7 mouse cellular contexts compared by ENCODE assay signal in genomic region chr4:33188781-33189734, GRCm38 (mm10). TPM values are rescaled to one million over a fixed set of nuclear protein-coding genes. Genes with fewer than 3 reads are reported as not detected.
DNase-seq lines count a peak whose midpoint lies in the region; ATAC-seq and TF ChIP-seq lines count a peak whose summit lies in the region.

No protein-coding gene starts in this region.

- peak overlapping the region; percentile 84 for H3K4me2 ChIP-seq in limb, embryonic 13.5 days (replicated peaks)
- peak overlapping the region; percentile 75 for H3K4me2 ChIP-seq in midbrain, embryonic 15.5 days

- TF ChIP-seq POLR2A in bone marrow, adult 2 months (IDR thresholded peaks at IDR 0.05; ENCODE audit: borderline replicate concordance, control insufficient read depth, low read depth, low read length): no peak

- no peaks in the 10 kb centered on the region for H3K36me3 ChIP-seq in limb, embryonic 13.5 days
- no peaks in the 10 kb centered on the region for H3K36me3 ChIP-seq in midbrain, embryonic 15.5 days (replicated peaks)

- TF ChIP-seq CTCF in bone marrow, adult 2 months (IDR thresholded peaks at IDR 0.05; ENCODE audit: control insufficient read depth, insufficient read depth, low read length): no peak

- no peaks in the 10 kb centered on the region for H3K27me3 ChIP-seq in limb, embryonic 13.5 days
- no peaks in the 10 kb centered on the region; the same call in 1 of the 2 replicates for H3K27me3 ChIP-seq in midbrain, embryonic 15.5 days (replicated peaks)

- under 1% methylated on average over 123 of the region's 123 CpGs for WGBS in bone marrow, adult 2 months
- under 1% methylated on average over 123 of the region's 123 CpGs for WGBS in limb, embryonic 13.5 days
- under 1% methylated on average over 123 of the region's 123 CpGs for WGBS in midbrain, embryonic 15.5 days

- peak; percentile 77 to 90 for DNase-seq in heart, adult 9 months (ENCODE audit: low spot score in 2 of 2)
- peak; percentile 96 for DNase-seq in kidney, adult 9 months
- DNase-seq in spleen, postnatal 10 days (ENCODE audit: low spot score in 2 of 2): peak; percentile 36 to 70

- H3K4me3 ChIP-seq in bone marrow, adult 2 months (replicated peaks; ENCODE audit: control insufficient read depth, low read depth, low read length): peak overlapping the region; percentile 7
- peak overlapping the region; percentile 65 for H3K4me3 ChIP-seq in limb, embryonic 13.5 days
- H3K4me3 ChIP-seq in midbrain, embryonic 15.5 days: peak overlapping the region; percentile 69

- H3K9me3 ChIP-seq in limb, embryonic 13.5 days: no peaks in the 10 kb centered on the region
- H3K9me3 ChIP-seq in midbrain, embryonic 15.5 days: no peaks in the 10 kb centered on the region

- peak overlapping the region; percentile 75 for H3K9ac ChIP-seq in limb, embryonic 13.5 days
- peak overlapping the region; percentile 69 for H3K9ac ChIP-seq in midbrain, embryonic 15.5 days

- H3K27ac ChIP-seq in bone marrow, adult 2 months (ENCODE audit: control insufficient read depth, insufficient read depth, low read depth, low read length, poor library complexity): peak overlapping the region; percentile 21; the same call in 1 of the 2 replicates
- H3K27ac ChIP-seq in limb, embryonic 13.5 days: peak overlapping the region; percentile 84
- H3K27ac ChIP-seq in midbrain, embryonic 15.5 days: peak overlapping the region; percentile 94

- peak; percentile 78 for ATAC-seq in erythroblast, adult 5-6 weeks (replicated peaks; ENCODE audit: low FRiP score, poor library complexity, severe bottlenecking)
- ATAC-seq in limb, embryonic 13.5 days (ENCODE audit: low FRiP score, low read depth): peak; percentile 86
- peak; percentile 95 for ATAC-seq in midbrain, embryonic 15.5 days (replicated peaks)

- H3K4me1 ChIP-seq in bone marrow, adult 2 months (ENCODE audit: control insufficient read depth, insufficient read depth, low read length): no peaks in the 10 kb centered on the region
- H3K4me1 ChIP-seq in limb, embryonic 13.5 days: 0 out of 2 replicates have a peak, but pooled peaks cover 3% of the 10 kb centered on the region
- peaks cover 11% of the 10 kb centered on the region for H3K4me1 ChIP-seq in midbrain, embryonic 15.5 days

RNA-seq across cellular contexts. Expression of gene Pm20d2, which starts 0.5 kb away (rescaled TPM):
- 1.2 and 2.8 TPM in 2 replicates for polyA plus RNA-seq in bone marrow, adult 2 months (2011; ENCODE audit: insufficient read depth, insufficient read length, low replicate concordance, missing spikeins)
- not detected in 2 replicates for total RNA-seq in erythroblast, adult 5-6 weeks (2015; ENCODE audit: low replicate concordance)
- total RNA-seq in erythroblast, adult 5-6 weeks (2017; ENCODE audit: low replicate concordance): 0.28 TPM in 1 of 2 replicates, not detected in the other
- polyA plus RNA-seq in limb, embryonic 13.5 days (2015; fragmentation: Nextera tagmentation; extraction: Ambion mirVana): 0.88 and 1.5 TPM in 2 replicates
- 2.3 and 2.8 TPM in 2 replicates for polyA plus RNA-seq in midbrain, embryonic 15.5 days (2015; fragmentation: Nextera tagmentation; extraction: Ambion mirVana)

RNA-seq across cellular contexts. Expression of gene Srsf12, which starts 19.7 kb away (rescaled TPM):
- 0.85 TPM in 1 of 2 replicates, not detected in the other for polyA plus RNA-seq in bone marrow, adult 2 months (2011; ENCODE audit: insufficient read depth, insufficient read length, low replicate concordance, missing spikeins)
- not detected in 2 replicates for total RNA-seq in erythroblast, adult 5-6 weeks (2015; ENCODE audit: low replicate concordance)
- total RNA-seq in erythroblast, adult 5-6 weeks (2017; ENCODE audit: low replicate concordance): 0.09 and 0.14 TPM in 2 replicates
- polyA plus RNA-seq in limb, embryonic 13.5 days (2015; fragmentation: Nextera tagmentation; extraction: Ambion mirVana): 19.6 and 19.8 TPM in 2 replicates
- polyA plus RNA-seq in midbrain, embryonic 15.5 days (2015; fragmentation: Nextera tagmentation; extraction: Ambion mirVana): 59.7 and 68.8 TPM in 2 replicates

RNA-seq across cellular contexts. Expression of gene Gabrr1, which starts 56.7 kb away (rescaled TPM):
- 0.65 TPM in 1 of 2 replicates, not detected in the other for polyA plus RNA-seq in bone marrow, adult 2 months (2011; ENCODE audit: insufficient read depth, insufficient read length, low replicate concordance, missing spikeins)
- total RNA-seq in erythroblast, adult 5-6 weeks (2015; ENCODE audit: low replicate concordance): not detected in 2 replicates
- not detected in 2 replicates for total RNA-seq in erythroblast, adult 5-6 weeks (2017; ENCODE audit: low replicate concordance)
- not detected in 2 replicates for polyA plus RNA-seq in limb, embryonic 13.5 days (2015; fragmentation: Nextera tagmentation; extraction: Ambion mirVana)
- polyA plus RNA-seq in midbrain, embryonic 15.5 days (2015; fragmentation: Nextera tagmentation; extraction: Ambion mirVana): 0.79 and 1.1 TPM in 2 replicates

Comparison
In these comparisons a context has a peak if more than half of its experiments do, and no peak if none do; other contexts are left out.
1. Peak in every context shown above with its lines: DNase-seq, ATAC-seq, H3K4me3 ChIP-seq and H3K27ac ChIP-seq.
2. H3K27ac ChIP-seq: peak in every context shown above with its lines; median percentile 94 in midbrain, embryonic 15.5 days; 84 in limb, embryonic 13.5 days; 21 in bone marrow, adult 2 months.
3. H3K4me3 ChIP-seq: peak in every context shown above with its lines; median percentile 69 in midbrain, embryonic 15.5 days; 65 in limb, embryonic 13.5 days; 7 in bone marrow, adult 2 months.
4. RNA of gene Srsf12, which starts 19.7 kb away (polyA plus RNA-seq): 59.7 to 68.8 TPM in midbrain, embryonic 15.5 days and 19.6 to 19.8 TPM in limb, embryonic 13.5 days; 0.85 TPM in bone marrow, adult 2 months; every median in the first group is over 10 times any median in the second.